Mouse (Mus musculus): ENCODE results near the gene Cxcl3. TPM values are rescaled to one million over a fixed set of nuclear protein-coding genes. Genes with fewer than 3 reads are reported as not detected.

Gene Cxcl3
- polyA plus RNA-seq, 1 experiment: 0.05 TPM

GRCm38 (mm10) chr5:90775562-90775961 is 10.3 kb upstream of the Cxcl3 start:
- TF ChIP-seq GATA1 (IDR thresholded peaks at IDR 0.05; ENCODE audit: low read length): peak; percentile 85

GRCm38 (mm10) chr5:90777621-90778020 is 8.3 kb upstream of the Cxcl3 start:
- TF ChIP-seq GATA1 (IDR thresholded peaks at IDR 0.05; ENCODE audit: low read length): no peak

GRCm38 (mm10) chr5:90778856-90779255 is 7.0 kb upstream of the Cxcl3 start:
- TF ChIP-seq GATA1 (IDR thresholded peaks at IDR 0.05; ENCODE audit: low read length): no peak

- no peak for TF ChIP-seq GATA1 (IDR thresholded peaks at IDR 0.05; ENCODE audit: low read length)
Observed at GRCm38 (mm10) chr5:90783697-90784096, 2.2 kb upstream of the Cxcl3 start.

- TF ChIP-seq GATA1 (IDR thresholded peaks at IDR 0.05; ENCODE audit: low read length): no peak
Observed at GRCm38 (mm10) chr5:90788114-90788513, 2.2 kb downstream of the Cxcl3 start.

GRCm38 (mm10) chr5:90789306-90790073 is 3.6 kb downstream of the Cxcl3 start:
- no peak for TF ChIP-seq GATA1 (IDR thresholded peaks at IDR 0.05; ENCODE audit: low read length)

- TF ChIP-seq GATA1 (IDR thresholded peaks at IDR 0.05; ENCODE audit: low read length): no peak
Observed at GRCm38 (mm10) chr5:90790074-90790502, 4.2 kb downstream of the Cxcl3 start.

- no peak for TF ChIP-seq GATA1 (IDR thresholded peaks at IDR 0.05; ENCODE audit: low read length)
Observed at GRCm38 (mm10) chr5:90794195-90794625, 8.3 kb downstream of the Cxcl3 start, which contains the start of gene Cxcl15. Cxcl15 (plus strand) TSS chr5:90794534.

GRCm38 (mm10) chr5:90804574-90804973 is 18.7 kb downstream of the Cxcl3 start:
- TF ChIP-seq GATA1 (IDR thresholded peaks at IDR 0.05; ENCODE audit: low read length): no peak

GRCm38 (mm10) chr5:90806050-90806449 is 20.1 kb downstream of the Cxcl3 start:
- TF ChIP-seq GATA1 (IDR thresholded peaks at IDR 0.05; ENCODE audit: low read length): no peak

- TF ChIP-seq GATA1 (IDR thresholded peaks at IDR 0.05; ENCODE audit: low read length): no peak
Observed at GRCm38 (mm10) chr5:90807176-90807950, 21.5 kb downstream of the Cxcl3 start.

- no peak for TF ChIP-seq GATA1 (IDR thresholded peaks at IDR 0.05; ENCODE audit: low read length)
Observed at GRCm38 (mm10) chr5:90819756-90820155, 33.9 kb downstream of the Cxcl3 start.

- no peak for TF ChIP-seq GATA1 (IDR thresholded peaks at IDR 0.05; ENCODE audit: low read length)
Observed at GRCm38 (mm10) chr5:90832145-90832767, 46.4 kb downstream of the Cxcl3 start.

- no peak for TF ChIP-seq GATA1 (IDR thresholded peaks at IDR 0.05; ENCODE audit: low read length)
Observed at GRCm38 (mm10) chr5:90832768-90833388, 47.0 kb downstream of the Cxcl3 start.

GRCm38 (mm10) chr5:90834436-90834835 is 48.5 kb downstream of the Cxcl3 start:
- no peak for TF ChIP-seq GATA1 (IDR thresholded peaks at IDR 0.05; ENCODE audit: low read length)

- TF ChIP-seq GATA1 (IDR thresholded peaks at IDR 0.05; ENCODE audit: low read length): no peak
Observed at GRCm38 (mm10) chr5:90838582-90838981, 52.7 kb downstream of the Cxcl3 start.

Other genes starting within 250 kb of the Cxcl3 start
- gene 5830473C10Rik, start 225.0 kb upstream of the Cxcl3 start, polyA plus RNA-seq (2012): 0.05 TPM in 1 of 2 replicates, not detected in the other
- gene Rassf6, start 145.4 kb upstream of the Cxcl3 start, polyA plus RNA-seq (2012): not detected in 2 replicates
- gene Cxcl5, start 26.7 kb upstream of the Cxcl3 start, polyA plus RNA-seq (2012): not detected in 2 replicates
- gene Ppbp, start 17.6 kb upstream of the Cxcl3 start, polyA plus RNA-seq (2012): not detected in 2 replicates
- gene Pf4, start 13.7 kb upstream of the Cxcl3 start, polyA plus RNA-seq (2012): 1.2 and 2.2 TPM in 2 replicates
- gene Cxcl15, start 8.4 kb downstream of the Cxcl3 start, polyA plus RNA-seq (2012): not detected in 2 replicates
- not detected in 2 replicates for gene Cxcl1, start 105.1 kb downstream of the Cxcl3 start, polyA plus RNA-seq (2012)
- gene Cxcl2, start 117.8 kb downstream of the Cxcl3 start, polyA plus RNA-seq (2012): not detected in 2 replicates
- gene Mthfd2l, start 145.0 kb downstream of the Cxcl3 start, polyA plus RNA-seq (2012): 8.5 and 12.9 TPM in 2 replicates
- not detected in 2 replicates for gene Epgn, start 241.4 kb downstream of the Cxcl3 start, polyA plus RNA-seq (2012)